Mouse (Mus musculus) spleen, adult 2 months (tissue): ENCODE measurements around the gene Naf1.

ENCODE experiments used
- CTCF ChIP-seq: fragments of 200-500 bp; IDR thresholded peaks from 2 replicates; pipeline ENCODE4 v1.5.1; 2011; ENCODE audit warnings: mild to moderate bottlenecking, inconsistent platforms; ENCODE audit not compliant: insufficient read depth, insufficient read length, insufficient replicate concordance; ENCODE audit errors: extremely low read depth
- POLR2A ChIP-seq: fragments of 200-500 bp; IDR thresholded peaks from 2 replicates; pipeline ENCODE4 v1.6.1; 2011; ENCODE audit warnings: low read depth, low read length, inconsistent platforms

DNA sequence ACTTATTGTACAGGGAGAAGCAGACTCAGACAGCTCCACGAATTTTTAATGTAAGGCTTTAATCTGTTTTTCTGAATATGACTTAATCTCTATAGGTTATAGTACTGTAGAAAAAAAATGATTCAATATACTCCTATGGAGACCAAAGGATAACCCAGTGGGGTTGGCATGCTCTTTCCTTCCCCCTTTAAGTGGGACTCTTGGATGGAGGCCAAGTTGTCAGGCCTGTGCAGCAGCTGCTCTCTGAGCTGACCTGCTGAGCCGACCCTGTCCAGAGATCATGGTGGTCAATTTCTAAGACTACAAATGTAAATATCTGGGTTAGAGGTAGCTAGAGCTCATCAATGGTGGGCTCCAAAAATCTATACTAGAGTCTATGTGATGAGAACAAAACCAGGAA is 45.0 kb downstream of the Naf1 start:
- no peak for TF ChIP-seq CTCF
- no peak for TF ChIP-seq POLR2A
